Mouse (Mus musculus) neural tube, embryonic 12.5 days (tissue): Measurements from ENCODE around the gene Tm4sf5. TPM values are rescaled to one million over a fixed set of nuclear protein-coding genes. Genes with fewer than 3 reads are reported as not detected.
"Not testable (repeated sequence)": the region's sequence is repeated elsewhere in the genome, so short reads cannot be mapped to it uniquely, and the experiment has no call there.

ENCODE experiments used
- ATAC-seq: fragments of 200-750 bp; cut with Nextera tagmentation; 2 replicates; pipeline ENCODE4 v1.8.0; 2017; ENCODE audit warnings: low read depth, mild to moderate bottlenecking, moderate TSS enrichment, moderate library complexity; ENCODE audit not compliant: low FRiP score
- H3K27ac ChIP-seq: fragments of 300-500 bp; sonication (generic); 2 replicates; pipeline ENCODE4 v1.5.1; 2016
- H3K27me3 ChIP-seq: fragments of 300-500 bp; sonication (generic); replicated peaks from 2 replicates; pipeline ENCODE4 v1.6.1; 2016; ENCODE audit warnings: mild to moderate bottlenecking
- H3K36me3 ChIP-seq: fragments of 300-500 bp; sonication (generic); 2 replicates; pipeline ENCODE4 v1.6.1; 2016; ENCODE audit warnings: mild to moderate bottlenecking
- H3K4me1 ChIP-seq: fragments of 300-500 bp; sonication (generic); 2 replicates; pipeline ENCODE4 v1.6.1; 2016
- H3K4me2 ChIP-seq: fragments of 300-500 bp; sonication (generic); replicated peaks from 2 replicates; pipeline ENCODE4 v1.6.1; 2016; ENCODE audit warnings: mild to moderate bottlenecking
- H3K4me3 ChIP-seq: fragments of 300-500 bp; sonication (generic); 2 replicates; pipeline ENCODE4 v1.5.1; 2016
- H3K9ac ChIP-seq: fragments of 300-500 bp; sonication (generic); 2 replicates; pipeline ENCODE4 v1.6.1; 2016; ENCODE audit warnings: mild to moderate bottlenecking
- H3K9me3 ChIP-seq: fragments of 300-500 bp; sonication (generic); 2 replicates; pipeline ENCODE4 v1.6.1; 2016; ENCODE audit warnings: mild to moderate bottlenecking
- WGBS: fragments of 180-500 bp; shearing (Covaris S2); methylation state at CpG from one replicate; pipeline ENCODE4 v1.1.7; 2016; 5-methylcytosine and 5-hydroxymethylcytosine counted together
- polyA plus RNA-seq: library from polyadenylated mRNA; unstranded; fragments of >200 nt; fragmentation: Nextera tagmentation; extraction: Ambion mirVana; gene quantifications from 2 replicates; pipeline ENCODE4 v1.2.1, GENCODE M21; 2016

Gene Tm4sf5
- polyA plus RNA-seq: not detected in 2 replicates

DNA sequence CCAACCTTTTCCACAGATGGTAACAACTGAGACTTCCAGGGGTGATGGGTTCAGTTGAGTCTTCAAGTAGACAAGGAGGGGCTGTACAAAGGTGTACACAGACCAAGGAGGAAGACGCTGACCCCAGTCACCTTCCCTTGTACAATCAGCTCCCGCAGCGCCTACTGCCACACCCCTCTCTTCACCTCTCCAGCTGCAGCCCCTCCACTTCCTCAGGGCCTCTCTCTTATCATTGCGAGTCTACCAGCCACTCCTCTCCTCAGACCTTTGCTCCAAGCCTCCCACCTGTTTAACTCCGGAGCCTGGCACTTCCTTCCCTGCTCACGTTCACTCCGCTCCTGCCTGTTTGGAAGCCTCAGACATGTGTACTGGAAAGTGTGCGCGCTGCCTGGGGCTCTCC lies at the start of gene Tm4sf5:
Gene Tm4sf5, plus strand, starts transcription at position 275 of the 400 bp plus-strand sequence.
- Histone ChIP-seq H3K9ac (no peak within 1 kb of the TSS), H3K4me1 (peaks cover 5% of the 10 kb centered on the region; the same call in 1 of the 2 replicates), H3K9me3 (no peaks in the 10 kb centered on the region), H3K4me3 (no peak within 1 kb of the TSS), H3K27me3 (no peaks in the 10 kb centered on the region), H3K36me3 (no peaks in the 10 kb centered on the region), H3K27ac (no peak within 1 kb of the TSS), H3K4me2 (no peak within 1 kb of the TSS)
- WGBS: 81% methylated on average over 9 of the region's 9 CpGs
- ATAC-seq: no peak

- ATAC-seq: no peak
- Histone ChIP-seq H3K4me1 (peaks cover 10% of the 10 kb centered on the region; the same call in 1 of the 2 replicates), H3K9ac (peak within 1 kb of the TSS; percentile 48; the same call in 1 of the 2 replicates), H3K4me2 (peak within 1 kb of the TSS; percentile 78), H3K27ac (no peak within 1 kb of the TSS), H3K9me3 (0 out of 2 replicates have a peak, but pooled peaks cover 3% of the 10 kb centered on the region), H3K4me3 (peak within 1 kb of the TSS; percentile 39), H3K36me3 (no peaks in the 10 kb centered on the region), H3K27me3 (peaks cover 39% of the 10 kb centered on the region)
- WGBS: 20% methylated on average over 32 of the region's 32 CpGs
These were observed 46.1 kb upstream of the Tm4sf5 start, which contains the start of gene Zmynd15 for GRCm38 (mm10) chr11:70458688-70459600. Zmynd15 (plus strand) TSS chr11:70459433.

GRCm38 (mm10) chr11:70459601-70460101 lies 45.4 kb upstream of the Tm4sf5 start, which contains the start of gene Cxcl16:
Cxcl16 (minus strand) TSS chr11:70459984.
- WGBS: 5% methylated on average over 30 of the region's 30 CpGs
- peaks cover 10% of the 10 kb centered on the region; the same call in 1 of the 2 replicates for H3K4me1 ChIP-seq
- ATAC-seq: no peak
- H3K9me3 ChIP-seq: 0 out of 2 replicates have a peak, but pooled peaks cover 3% of the 10 kb centered on the region
- H3K4me2 ChIP-seq: peak within 1 kb of the TSS; percentile 78
- H3K9ac ChIP-seq: peak within 1 kb of the TSS; percentile 48; the same call in 1 of the 2 replicates
- no peak within 1 kb of the TSS for H3K27ac ChIP-seq
- H3K36me3 ChIP-seq: no peaks in the 10 kb centered on the region
- peaks cover 46% of the 10 kb centered on the region for H3K27me3 ChIP-seq
- H3K4me3 ChIP-seq: peak within 1 kb of the TSS; percentile 39

DNA sequence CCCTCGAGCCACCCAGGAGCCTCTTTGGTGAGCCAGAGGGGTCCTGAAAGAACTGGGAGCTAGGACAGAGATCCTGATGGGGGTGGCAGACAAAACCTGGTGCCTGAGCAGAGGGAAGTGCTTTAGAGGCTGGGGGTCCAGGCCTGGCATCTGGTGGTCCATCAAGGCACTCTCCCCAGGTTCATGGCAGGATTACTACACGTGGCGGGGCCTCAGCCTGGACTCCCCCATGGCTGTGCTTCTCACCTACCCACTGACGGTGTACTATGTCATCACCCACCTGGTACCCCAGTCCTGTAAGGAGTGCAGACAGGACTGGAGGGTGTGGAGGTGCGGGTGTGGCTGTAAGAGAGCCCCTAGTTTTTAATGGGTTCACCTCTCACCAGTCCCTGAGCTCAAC lies 41.1 kb upstream of the Tm4sf5 start:
- no peaks in the 10 kb centered on the region for H3K36me3 ChIP-seq
- no peak overlapping the region for H3K4me3 ChIP-seq
- no peak for ATAC-seq
- peaks cover 19% of the 10 kb centered on the region for H3K4me1 ChIP-seq
- no peak overlapping the region for H3K4me2 ChIP-seq
- no peak overlapping the region for H3K27ac ChIP-seq
- peaks cover 63% of the 10 kb centered on the region for H3K27me3 ChIP-seq
- 0 out of 2 replicates have a peak, but pooled peaks cover 3% of the 10 kb centered on the region for H3K9me3 ChIP-seq
- no peak overlapping the region for H3K9ac ChIP-seq
- WGBS: 79% methylated on average over 5 of the region's 5 CpGs

GRCm38 (mm10) chr11:70465211-70465610 lies 39.8 kb upstream of the Tm4sf5 start:
- Histone ChIP-seq H3K4me1 (peaks cover 12% of the 10 kb centered on the region), H3K9ac (0 out of 2 replicates have a peak overlapping the region, but pooled peaks have one; percentile 29), H3K27me3 (peaks cover 51% of the 10 kb centered on the region), H3K36me3 (no peaks in the 10 kb centered on the region), H3K4me2 (peak overlapping the region; percentile 47), H3K4me3 (no peak overlapping the region), H3K9me3 (0 out of 2 replicates have a peak, but pooled peaks cover 3% of the 10 kb centered on the region), H3K27ac (no peak overlapping the region)
- ATAC-seq: no peak
- WGBS: 26% methylated on average over 16 of the region's 16 CpGs

- WGBS: 18% methylated on average over 23 of the region's 23 CpGs
- Histone ChIP-seq H3K9ac (0 out of 2 replicates have a peak overlapping the region, but pooled peaks have one; percentile 29), H3K9me3 (0 out of 2 replicates have a peak, but pooled peaks cover 3% of the 10 kb centered on the region), H3K27ac (no peak overlapping the region), H3K4me1 (peaks cover 12% of the 10 kb centered on the region), H3K4me3 (peak overlapping the region; percentile 9; the same call in 1 of the 2 replicates), H3K27me3 (peaks cover 45% of the 10 kb centered on the region), H3K36me3 (no peaks in the 10 kb centered on the region), H3K4me2 (peak overlapping the region; percentile 47)
- no peak for ATAC-seq
These were observed 39.2 kb upstream of the Tm4sf5 start for GRCm38 (mm10) chr11:70465824-70466223.

- H3K9ac ChIP-seq: no peak overlapping the region
- WGBS: 88% methylated on average over 5 of the region's 5 CpGs
These were observed 37.0 kb upstream of the Tm4sf5 start for GRCm38 (mm10) chr11:70467902-70468619.

DNA sequence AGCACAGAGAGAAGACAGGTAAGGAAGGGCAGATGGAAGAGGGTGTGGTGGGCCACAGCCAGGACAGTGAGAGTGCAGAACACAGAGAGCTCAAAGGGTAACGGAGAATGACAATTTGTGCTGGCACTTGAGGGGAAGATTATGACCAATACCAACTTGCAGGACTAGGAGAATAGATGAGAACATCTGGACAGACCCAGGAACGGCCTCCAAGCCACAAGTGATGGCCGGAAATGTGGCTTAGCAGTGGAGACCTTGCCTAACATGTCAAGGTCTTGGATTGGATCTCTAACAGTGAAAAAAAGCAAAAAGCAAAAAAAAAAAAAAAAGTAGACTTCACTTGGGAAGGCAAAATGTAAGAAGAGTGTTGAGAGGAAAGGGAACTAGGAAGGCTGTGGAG lies 35.3 kb upstream of the Tm4sf5 start:
- H3K9ac ChIP-seq: no peak overlapping the region
- WGBS: 86% methylated on average over 3 of the region's 3 CpGs
- no peaks in the 10 kb centered on the region for H3K9me3 ChIP-seq

More at GRCm38 (mm10) chr11:70467902-70468619, 37.0 kb upstream of the Tm4sf5 start:
- peaks cover 12% of the 10 kb centered on the region for H3K4me1 ChIP-seq
- ATAC-seq: no peak
- H3K36me3 ChIP-seq: no peaks in the 10 kb centered on the region
- H3K4me2 ChIP-seq: no peak overlapping the region
- no peak overlapping the region for H3K4me3 ChIP-seq
- peaks cover 34% of the 10 kb centered on the region for H3K27me3 ChIP-seq
- no peak overlapping the region for H3K27ac ChIP-seq
- no peaks in the 10 kb centered on the region for H3K9me3 ChIP-seq

DNA sequence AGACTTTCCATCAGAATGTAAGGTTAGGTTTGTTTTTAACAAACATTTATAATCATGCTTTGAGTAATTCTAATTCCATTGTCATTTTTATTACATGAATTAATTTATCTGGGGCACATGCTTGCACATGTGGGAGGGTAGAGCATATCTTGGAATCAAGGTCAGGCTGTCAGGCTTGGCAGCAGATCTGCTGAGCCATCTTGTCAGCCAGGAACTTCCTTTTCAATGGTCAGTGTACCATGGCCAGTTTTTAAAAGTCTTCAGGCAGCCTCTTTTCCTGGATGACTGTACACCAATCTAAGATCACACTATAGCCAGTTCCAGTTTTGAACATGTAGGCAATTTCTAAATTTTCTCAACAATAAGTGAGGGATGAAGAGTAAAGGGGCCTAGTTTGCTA lies 32.3 kb upstream of the Tm4sf5 start:
- H3K27ac ChIP-seq: no peak overlapping the region
- no peaks in the 10 kb centered on the region for H3K9me3 ChIP-seq
- no peaks in the 10 kb centered on the region for H3K36me3 ChIP-seq
- ATAC-seq: no peak
- H3K4me2 ChIP-seq: no peak overlapping the region
- H3K4me1 ChIP-seq: no peaks in the 10 kb centered on the region
- H3K9ac ChIP-seq: no peak overlapping the region
- no peaks in the 10 kb centered on the region for H3K27me3 ChIP-seq
- no peak overlapping the region for H3K4me3 ChIP-seq

More for the DNA sequence above, 35.3 kb upstream of the Tm4sf5 start:
- Histone ChIP-seq H3K4me1 (peaks cover 12% of the 10 kb centered on the region), H3K4me2 (no peak overlapping the region), H3K27ac (no peak overlapping the region), H3K36me3 (no peaks in the 10 kb centered on the region), H3K27me3 (peaks cover 22% of the 10 kb centered on the region), H3K4me3 (no peak overlapping the region)
- ATAC-seq: no peak

DNA sequence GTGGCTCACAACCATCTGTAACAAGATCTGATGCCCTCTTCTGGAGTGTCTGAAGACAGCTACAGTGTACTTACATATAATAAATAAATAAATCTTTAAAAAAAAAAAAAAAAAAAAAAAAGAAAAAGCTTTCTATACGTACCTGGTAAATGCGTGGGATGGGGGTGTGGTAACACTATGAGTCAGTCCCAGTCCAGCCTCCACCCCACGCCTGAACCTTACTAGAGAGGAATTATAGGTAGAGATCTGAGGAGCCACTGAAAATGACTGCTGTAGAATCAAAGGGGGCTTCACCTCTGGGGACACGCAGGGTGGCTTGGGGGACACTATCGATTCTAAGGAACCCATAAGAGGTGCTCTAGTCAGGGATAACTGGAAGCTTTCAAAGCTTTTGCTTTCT lies 31.8 kb upstream of the Tm4sf5 start:
- not testable (repeated sequence) for ATAC-seq

GRCm38 (mm10) chr11:70474872-70475534 lies 30.0 kb upstream of the Tm4sf5 start:
- no peaks in the 10 kb centered on the region for H3K9me3 ChIP-seq
- no peak overlapping the region for H3K4me3 ChIP-seq
- no peak overlapping the region for H3K4me2 ChIP-seq
- ATAC-seq: no peak
- no peaks in the 10 kb centered on the region for H3K4me1 ChIP-seq
- no peak overlapping the region for H3K9ac ChIP-seq
- H3K27me3 ChIP-seq: no peaks in the 10 kb centered on the region
- no peak overlapping the region for H3K27ac ChIP-seq
- WGBS: 85% methylated on average over 12 of the region's 12 CpGs
- H3K36me3 ChIP-seq: no peaks in the 10 kb centered on the region

More for the DNA sequence above, 31.8 kb upstream of the Tm4sf5 start:
- not testable (repeated sequence) for H3K27me3 ChIP-seq, H3K4me1 ChIP-seq, H3K36me3 ChIP-seq, H3K27ac ChIP-seq, H3K4me2 ChIP-seq, H3K9me3 ChIP-seq, H3K9ac ChIP-seq, H3K4me3 ChIP-seq
- 88% methylated on average over 5 of the region's 5 CpGs for WGBS
